Mouse (Mus musculus) skeletal muscle tissue, adult 2 months (tissue): ENCODE data around the gene Atp13a3.
"Not testable (repeated sequence)": the region's sequence is repeated elsewhere in the genome, so short reads cannot be mapped to it uniquely, and the experiment has no call there.

ENCODE experiments used
- DNase-seq: peaks from one replicate; pipeline ENCODE4 v3.0.0-alpha.2; 2012; ENCODE audit warnings: low read depth, low spot score

Gene Atp13a3

GRCm38 (mm10) chr16:30405925-30406670 lies at the start of gene Atp13a3:
Atp13a3 (minus strand) TSS chr16:30405975.
- DNase-seq: no peak

- no peak for DNase-seq
These were observed 47.6 kb upstream of the Atp13a3 start for GRCm38 (mm10) chr16:30453213-30453975.

- not testable (repeated sequence) for DNase-seq
These were observed 45.4 kb upstream of the Atp13a3 start for GRCm38 (mm10) chr16:30451174-30451573.

- no peak for DNase-seq
These were observed 43.2 kb upstream of the Atp13a3 start for GRCm38 (mm10) chr16:30449017-30449416.

GRCm38 (mm10) chr16:30448169-30448568 lies 42.4 kb upstream of the Atp13a3 start:
- no peak for DNase-seq

GRCm38 (mm10) chr16:30447642-30448041 lies 41.9 kb upstream of the Atp13a3 start:
- no peak for DNase-seq

- DNase-seq: no peak
These were observed 37.6 kb upstream of the Atp13a3 start for GRCm38 (mm10) chr16:30443411-30443810.

- DNase-seq: no peak
These were observed 36.7 kb upstream of the Atp13a3 start for GRCm38 (mm10) chr16:30442451-30442850.

- no peak for DNase-seq
These were observed 35.6 kb upstream of the Atp13a3 start for GRCm38 (mm10) chr16:30441409-30441808.

- DNase-seq: no peak
These were observed 34.1 kb upstream of the Atp13a3 start for GRCm38 (mm10) chr16:30439841-30440240.

- no peak for DNase-seq
These were observed 33.6 kb upstream of the Atp13a3 start for GRCm38 (mm10) chr16:30439411-30439810.

- DNase-seq: no peak
These were observed 30.5 kb upstream of the Atp13a3 start for GRCm38 (mm10) chr16:30436276-30436675.

GRCm38 (mm10) chr16:30435393-30435792 lies 29.6 kb upstream of the Atp13a3 start:
- no peak for DNase-seq

GRCm38 (mm10) chr16:30433148-30433547 lies 27.4 kb upstream of the Atp13a3 start:
- DNase-seq: no peak

- DNase-seq: no peak
These were observed 26.3 kb upstream of the Atp13a3 start for GRCm38 (mm10) chr16:30432111-30432510.

- no peak for DNase-seq
These were observed 24.8 kb upstream of the Atp13a3 start for GRCm38 (mm10) chr16:30430512-30431088.

GRCm38 (mm10) chr16:30428753-30429260 lies 23.0 kb upstream of the Atp13a3 start:
- DNase-seq: no peak

- no peak for DNase-seq
These were observed 21.7 kb upstream of the Atp13a3 start for GRCm38 (mm10) chr16:30427466-30427865.

- DNase-seq: no peak
These were observed 21.2 kb upstream of the Atp13a3 start for GRCm38 (mm10) chr16:30427003-30427402.

- no peak for DNase-seq
These were observed 20.2 kb upstream of the Atp13a3 start for GRCm38 (mm10) chr16:30425980-30426379.

- no peak for DNase-seq
These were observed 18.3 kb upstream of the Atp13a3 start for GRCm38 (mm10) chr16:30424053-30424452.

GRCm38 (mm10) chr16:30416707-30417106 lies 10.9 kb upstream of the Atp13a3 start:
- no peak for DNase-seq
